Mouse (Mus musculus): Measurements from ENCODE around the gene Atf6. TPM values are rescaled to one million over a fixed set of nuclear protein-coding genes. Genes with fewer than 3 reads are reported as not detected.

Gene Atf6
- polyA plus RNA-seq, 1 experiment from 2014 or later = 6.0 TPM

DNA sequence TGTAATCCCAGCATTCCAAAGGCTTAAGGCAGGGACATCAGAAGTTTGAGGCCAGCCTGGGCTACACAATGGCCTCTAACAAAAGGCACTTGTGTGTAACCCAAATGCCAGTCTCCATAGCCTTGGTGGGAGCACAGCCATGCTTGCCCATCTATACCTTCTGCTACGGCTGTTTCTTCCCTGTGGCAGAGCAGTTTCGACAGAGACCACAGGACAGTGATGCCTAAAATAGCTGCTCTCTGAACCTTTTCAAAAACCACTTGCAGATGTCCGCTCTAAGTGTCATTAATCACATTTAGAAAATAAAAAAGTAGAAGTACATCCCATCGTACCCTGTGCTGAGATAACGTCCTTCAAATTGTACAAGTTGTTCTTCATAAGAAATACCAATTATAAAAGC, 2.2 kb downstream of the Atf6 start:
- no peak for TF ChIP-seq CTCF (IDR thresholded peaks at IDR 0.05; ENCODE audit: low read depth)
- TF ChIP-seq EP300 (IDR thresholded peaks at IDR 0.05; ENCODE audit: low read depth) = no peak
- no peak for DNase-seq
- 42% methylated on average over 5 of the region's 5 CpGs for WGBS (ENCODE audit: insufficient replicate concordance)
- no peak for ATAC-seq
- no peaks in the 10 kb centered on the region for H3K36me3 ChIP-seq (replicated peaks; ENCODE audit: insufficient read depth, low read length)
- no peaks in the 10 kb centered on the region for H3K27me3 ChIP-seq (ENCODE audit: insufficient read depth, low read length)
- H3K27ac ChIP-seq (ENCODE audit: low read depth) = peak overlapping the region; percentile 18; the same call in 1 of the 2 replicates
- H3K4me1 ChIP-seq (ENCODE audit: insufficient read depth) = peaks cover 44% of the 10 kb centered on the region
- H3K4me2 ChIP-seq (ENCODE audit: low read depth, low read length) = peak overlapping the region; percentile 36; the same call in 1 of the 2 replicates
- no peak overlapping the region for H3K4me3 ChIP-seq (ENCODE audit: low read depth, low read length)
- no peaks in the 10 kb centered on the region for H3K9me3 ChIP-seq (ENCODE audit: low read length)
- H3K9ac ChIP-seq (replicated peaks) = no peak overlapping the region

DNA sequence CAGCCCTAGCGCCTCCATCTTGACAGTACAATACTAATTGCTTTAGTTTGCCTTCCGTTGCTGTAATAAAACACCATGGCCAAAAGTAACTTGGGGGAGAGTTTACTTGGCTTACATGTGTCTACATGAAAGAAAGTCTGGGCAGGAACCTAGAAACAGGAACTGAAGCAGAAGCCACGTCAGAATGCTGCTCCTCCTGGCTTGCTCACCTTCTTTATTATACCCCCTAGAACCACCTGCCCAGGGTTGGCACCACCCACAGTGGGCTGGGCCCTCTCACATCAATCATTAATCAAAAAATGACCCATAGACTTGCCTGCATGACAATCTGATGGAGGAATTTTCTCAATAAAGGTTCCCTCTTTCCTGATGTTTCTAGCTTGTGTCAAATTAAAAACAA, 2.8 kb downstream of the Atf6 start:
- Histone ChIP-seq H3K9me3 (ENCODE audit: low read length) (no peaks in the 10 kb centered on the region), H3K4me1 (ENCODE audit: insufficient read depth) (peaks cover 44% of the 10 kb centered on the region), H3K4me3 (ENCODE audit: low read depth, low read length) (no peak overlapping the region), H3K27me3 (ENCODE audit: insufficient read depth, low read length) (no peaks in the 10 kb centered on the region), H3K27ac (ENCODE audit: low read depth) (no peak overlapping the region), H3K36me3 (replicated peaks; ENCODE audit: insufficient read depth, low read length) (no peaks in the 10 kb centered on the region), H3K9ac (replicated peaks) (no peak overlapping the region), H3K4me2 (ENCODE audit: low read depth, low read length) (no peak overlapping the region)
- TF ChIP-seq EP300 (IDR thresholded peaks at IDR 0.05; ENCODE audit: low read depth) (no peak), CTCF (IDR thresholded peaks at IDR 0.05; ENCODE audit: low read depth) (no peak)
- ATAC-seq (no peak), DNase-seq (no peak)
- WGBS (ENCODE audit: insufficient replicate concordance) = 67% methylated on average over 3 of the region's 3 CpGs

DNA sequence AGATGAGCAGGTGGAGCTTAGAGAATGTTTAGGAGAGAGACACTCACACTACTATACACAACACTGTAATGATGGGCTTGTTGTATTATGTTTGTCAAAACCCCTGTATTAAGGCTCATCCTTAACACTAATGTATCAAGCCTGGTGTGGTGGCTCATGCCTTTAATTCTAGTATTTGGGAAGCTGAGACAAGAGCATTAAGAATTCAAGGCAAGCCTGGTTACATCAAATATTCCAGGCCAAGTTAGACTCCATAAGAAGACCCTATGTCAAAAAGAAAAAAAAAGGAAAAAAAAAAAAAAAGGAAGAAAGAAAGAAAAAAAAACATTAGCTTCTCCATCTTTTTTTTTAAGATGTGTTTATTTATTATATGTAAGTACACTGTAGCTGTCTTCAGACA, 3.3 kb downstream of the Atf6 start:
- no peak overlapping the region for H3K27ac ChIP-seq (ENCODE audit: low read depth)
- no peak for DNase-seq
- H3K9me3 ChIP-seq (ENCODE audit: low read length) = no peaks in the 10 kb centered on the region
- no peak overlapping the region for H3K4me2 ChIP-seq (ENCODE audit: low read depth, low read length)
- no peaks in the 10 kb centered on the region for H3K27me3 ChIP-seq (ENCODE audit: insufficient read depth, low read length)
- H3K4me3 ChIP-seq (ENCODE audit: low read depth, low read length) = no peak overlapping the region
- ATAC-seq = no peak
- peaks cover 44% of the 10 kb centered on the region for H3K4me1 ChIP-seq (ENCODE audit: insufficient read depth)
- H3K9ac ChIP-seq (replicated peaks) = no peak overlapping the region
- TF ChIP-seq CTCF (IDR thresholded peaks at IDR 0.05; ENCODE audit: low read depth) = no peak
- no peak for TF ChIP-seq EP300 (IDR thresholded peaks at IDR 0.05; ENCODE audit: low read depth)
- H3K36me3 ChIP-seq (replicated peaks; ENCODE audit: insufficient read depth, low read length) = no peaks in the 10 kb centered on the region

DNA sequence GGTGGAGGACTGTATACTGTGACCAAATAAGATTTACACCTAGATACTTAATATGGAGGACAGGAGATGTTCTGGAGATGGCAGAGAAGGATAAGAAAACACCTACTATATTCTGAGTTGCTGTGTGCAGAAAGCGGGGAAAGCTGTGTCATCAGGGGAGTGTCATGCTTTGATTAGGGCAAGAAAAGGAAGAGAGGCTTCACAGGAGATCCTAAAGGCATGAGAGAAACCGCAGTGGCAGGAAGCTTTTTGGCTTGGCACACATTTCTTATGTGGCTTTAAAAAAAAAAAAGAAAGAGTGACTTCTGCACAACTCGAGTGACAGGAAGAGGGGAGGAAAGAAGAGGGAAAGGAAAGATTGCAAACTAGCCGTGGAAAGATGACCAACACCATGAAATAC, 4.5 kb downstream of the Atf6 start:
- H3K4me3 ChIP-seq (ENCODE audit: low read depth, low read length) = no peak overlapping the region
- no peaks in the 10 kb centered on the region for H3K36me3 ChIP-seq (replicated peaks; ENCODE audit: insufficient read depth, low read length)
- H3K27ac ChIP-seq (ENCODE audit: low read depth) = peak overlapping the region; percentile 49; the same call in 1 of the 2 replicates
- ATAC-seq (no peak), DNase-seq (no peak)
- 13% methylated on average over 4 of the region's 4 CpGs for WGBS (ENCODE audit: insufficient replicate concordance)
- peaks cover 44% of the 10 kb centered on the region for H3K4me1 ChIP-seq (ENCODE audit: insufficient read depth)
- H3K27me3 ChIP-seq (ENCODE audit: insufficient read depth, low read length) = no peaks in the 10 kb centered on the region
- H3K4me2 ChIP-seq (ENCODE audit: low read depth, low read length) = peak overlapping the region; percentile 52
- no peaks in the 10 kb centered on the region for H3K9me3 ChIP-seq (ENCODE audit: low read length)
- H3K9ac ChIP-seq (replicated peaks) = peak overlapping the region; percentile 31; the same call in 1 of the 2 replicates
- TF ChIP-seq EP300 (IDR thresholded peaks at IDR 0.05; ENCODE audit: low read depth) = no peak
- no peak for TF ChIP-seq CTCF (IDR thresholded peaks at IDR 0.05; ENCODE audit: low read depth)

DNA sequence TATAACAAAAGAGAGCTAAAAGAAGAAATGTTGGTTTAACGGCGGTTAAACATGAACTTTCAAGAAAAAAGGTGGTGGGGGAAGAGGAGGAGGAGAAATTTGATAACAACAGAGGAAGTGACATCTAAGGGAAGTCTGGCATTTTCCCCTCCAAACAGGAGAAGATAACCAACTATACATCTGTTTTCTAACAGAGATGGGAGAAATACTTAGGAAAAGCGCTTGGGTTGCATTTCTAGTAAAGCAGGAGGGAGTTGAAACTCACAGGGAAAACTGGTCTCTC, 5.2 kb downstream of the Atf6 start:
- no peak for DNase-seq
- Histone ChIP-seq H3K4me1 (ENCODE audit: insufficient read depth) (peaks cover 44% of the 10 kb centered on the region), H3K4me3 (ENCODE audit: low read depth, low read length) (peak overlapping the region; percentile 11), H3K9ac (replicated peaks) (peak overlapping the region; percentile 31; the same call in 1 of the 2 replicates), H3K36me3 (replicated peaks; ENCODE audit: insufficient read depth, low read length) (no peaks in the 10 kb centered on the region), H3K27me3 (ENCODE audit: insufficient read depth, low read length) (no peaks in the 10 kb centered on the region), H3K9me3 (ENCODE audit: low read length) (no peaks in the 10 kb centered on the region), H3K4me2 (ENCODE audit: low read depth, low read length) (peak overlapping the region; percentile 52), H3K27ac (ENCODE audit: low read depth) (0 out of 2 replicates have a peak overlapping the region, but pooled peaks have one; percentile 49)
- no peak for TF ChIP-seq EP300 (IDR thresholded peaks at IDR 0.05; ENCODE audit: low read depth)
- ATAC-seq = no peak
- WGBS (ENCODE audit: insufficient replicate concordance) = 34% methylated on average over 3 of the region's 3 CpGs

DNA sequence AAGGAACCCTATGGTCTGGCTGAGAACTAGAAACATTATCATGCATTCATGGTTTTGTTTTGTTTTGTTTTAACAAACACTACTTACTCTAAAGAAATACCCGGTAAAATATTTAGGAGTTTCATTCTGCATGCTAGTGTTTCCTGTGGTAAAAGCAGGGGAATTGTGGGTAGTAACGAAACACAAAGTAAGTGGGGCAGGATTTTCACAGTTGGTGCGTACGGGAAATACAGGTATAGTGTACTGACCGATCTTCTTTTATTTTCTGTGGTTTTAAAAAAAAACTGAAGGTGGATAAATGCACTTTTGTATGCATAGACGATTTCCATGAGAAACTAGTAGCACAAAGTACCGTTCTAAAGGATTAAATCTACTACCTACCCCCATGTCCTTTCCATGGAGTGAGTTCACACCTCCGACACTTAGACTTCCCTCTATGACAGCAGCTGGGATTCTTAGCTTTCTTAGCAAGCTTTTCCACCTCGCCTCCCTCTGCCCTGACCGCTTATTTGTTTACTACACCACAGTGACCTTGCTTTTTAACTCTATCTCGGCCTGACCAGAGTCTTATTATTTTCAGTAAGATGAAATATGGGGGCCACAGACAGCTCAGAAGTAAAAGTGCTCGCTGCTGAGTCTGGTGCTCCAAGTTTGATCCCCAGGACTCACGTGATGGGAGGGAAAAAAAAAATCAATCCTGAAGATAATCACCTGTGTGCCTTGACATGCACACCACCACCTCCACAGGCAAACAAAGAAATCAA, 5.7 kb downstream of the Atf6 start:
- Histone ChIP-seq H3K27ac (ENCODE audit: low read depth) (peak overlapping the region; percentile 37; the same call in 1 of the 2 replicates), H3K4me2 (ENCODE audit: low read depth, low read length) (peak overlapping the region; percentile 52), H3K9ac (replicated peaks) (no peak overlapping the region), H3K4me3 (ENCODE audit: low read depth, low read length) (peak overlapping the region; percentile 11), H3K9me3 (ENCODE audit: low read length) (no peaks in the 10 kb centered on the region), H3K4me1 (ENCODE audit: insufficient read depth) (peaks cover 44% of the 10 kb centered on the region), H3K36me3 (replicated peaks; ENCODE audit: insufficient read depth, low read length) (no peaks in the 10 kb centered on the region), H3K27me3 (ENCODE audit: insufficient read depth, low read length) (no peaks in the 10 kb centered on the region)
- 51% methylated on average over 13 of the region's 13 CpGs for WGBS (ENCODE audit: insufficient replicate concordance)
- DNase-seq (no peak), ATAC-seq (no peak)
- no peak for TF ChIP-seq EP300 (IDR thresholded peaks at IDR 0.05; ENCODE audit: low read depth)
- no peak for TF ChIP-seq CTCF (IDR thresholded peaks at IDR 0.05; ENCODE audit: low read depth)

All from liver, postnatal 0 days (tissue).